Mouse (Mus musculus) forebrain, embryonic 16.5 days (tissue): ENCODE data around the gene Nln. TPM values are rescaled to one million over a fixed set of nuclear protein-coding genes. Genes with fewer than 3 reads are reported as not detected.

ENCODE experiments used
- ATAC-seq: fragments of 200-750 bp; cut with Nextera tagmentation; 2 replicates; pipeline ENCODE4 v1.8.0; 2017; ENCODE audit warnings: mild to moderate bottlenecking, moderate library complexity
- H3K27ac ChIP-seq: fragments of 300-500 bp; sonication (generic); 2 replicates; pipeline ENCODE4 v1.5.1; 2014; ENCODE audit warnings: low read length, control low read depth
- H3K27me3 ChIP-seq: fragments of 300-500 bp; sonication (generic); replicated peaks from 2 replicates; pipeline ENCODE4 v1.6.1; 2014; ENCODE audit warnings: low read length; ENCODE audit not compliant: control insufficient read depth, insufficient read depth
- H3K36me3 ChIP-seq: fragments of 300-500 bp; sonication (generic); 2 replicates; pipeline ENCODE4 v1.6.1; 2014; ENCODE audit not compliant: control insufficient read depth, insufficient read depth
- H3K4me1 ChIP-seq: fragments of 300-500 bp; sonication (generic); replicated peaks from 2 replicates; pipeline ENCODE4 v1.6.1; 2014; ENCODE audit warnings: low read length; ENCODE audit not compliant: control insufficient read depth, insufficient read depth
- H3K4me2 ChIP-seq: fragments of 300-500 bp; sonication (generic); 2 replicates; pipeline ENCODE4 v1.6.1; 2014; ENCODE audit warnings: mild to moderate bottlenecking, low read length, control low read depth
- H3K4me3 ChIP-seq: fragments of 300-500 bp; sonication (generic); replicated peaks from 2 replicates; pipeline ENCODE4 v1.5.1; 2014; ENCODE audit warnings: mild to moderate bottlenecking, low read length, control low read depth
- H3K9ac ChIP-seq: fragments of 300-500 bp; sonication (generic); replicated peaks from 2 replicates; pipeline ENCODE4 v1.6.1; 2014; ENCODE audit warnings: low read depth, low read length, control low read depth
- H3K9me3 ChIP-seq: fragments of 300-500 bp; sonication (generic); 2 replicates; pipeline ENCODE4 v1.6.1; 2016; ENCODE audit warnings: low read length; ENCODE audit not compliant: control insufficient read depth
- WGBS: fragments of 180-500 bp; shearing (Covaris S2); extraction: QIAGEN DNeasy Blood & Tissue Kit; methylation state at CpG from one replicate; pipeline ENCODE4 v1.1.7; 2014; 5-methylcytosine and 5-hydroxymethylcytosine counted together
- polyA plus RNA-seq: library from polyadenylated mRNA; unstranded; fragments of >200 nt; fragmentation: Nextera tagmentation; extraction: Ambion mirVana; gene quantifications from 2 replicates; pipeline ENCODE4 v1.2.1, GENCODE M21; 2015

Nln gene
- polyA plus RNA-seq, 1 experiment from 2014 or later, result 45.8 TPM

DNA sequence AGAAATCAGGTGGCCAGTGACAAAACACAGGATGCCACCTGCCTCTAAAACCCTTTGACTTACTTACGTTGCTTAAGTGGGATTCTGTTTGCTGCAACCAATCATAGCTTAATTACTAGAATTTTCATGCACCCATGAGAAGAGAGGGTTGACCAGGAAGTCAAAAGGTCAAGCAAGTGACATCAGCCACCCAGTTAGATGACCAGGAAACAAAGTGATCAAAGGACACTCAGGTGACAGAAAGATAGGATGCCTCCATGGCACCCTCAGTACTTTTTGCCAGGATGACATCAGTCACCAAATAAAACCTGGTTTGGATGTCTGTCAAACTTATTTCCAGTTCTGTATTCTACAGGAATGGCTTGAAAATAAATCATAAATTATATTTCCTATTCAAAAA lies 49.2 kb downstream of the Nln start:
- Histone ChIP-seq H3K9me3 (no peaks in the 10 kb centered on the region), H3K9ac (no peak overlapping the region), H3K4me1 (no peaks in the 10 kb centered on the region), H3K27me3 (no peaks in the 10 kb centered on the region), H3K36me3 (peaks cover 7% of the 10 kb centered on the region), H3K4me3 (no peak overlapping the region), H3K27ac (no peak overlapping the region), H3K4me2 (no peak overlapping the region)
- WGBS, result 88% methylated on average over 1 of the region's 1 CpGs
- ATAC-seq, result no peak

DNA sequence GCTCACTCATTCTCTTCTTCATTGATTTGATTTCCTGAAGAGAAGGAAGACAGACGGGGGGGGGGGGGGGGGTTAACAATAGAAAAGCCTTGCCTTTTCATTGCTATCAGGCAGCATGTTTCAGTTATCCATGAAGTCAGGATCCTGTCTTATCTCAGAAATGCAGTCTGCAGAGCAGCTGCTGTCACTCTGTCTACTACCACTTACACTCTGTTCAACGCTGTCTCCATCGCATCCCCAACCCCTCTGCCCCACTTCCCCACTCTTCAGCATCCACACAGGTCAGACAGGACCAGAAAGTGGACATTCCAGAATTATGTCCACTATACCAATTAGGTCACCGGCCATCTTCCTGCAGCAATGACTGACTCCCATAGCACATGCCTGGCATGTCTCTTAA lies 49.9 kb downstream of the Nln start:
- no peak for ATAC-seq
- H3K4me3 ChIP-seq, result no peak overlapping the region
- H3K9ac ChIP-seq, result no peak overlapping the region
- WGBS, result 86% methylated on average over 4 of the region's 4 CpGs
- H3K27me3 ChIP-seq, result no peaks in the 10 kb centered on the region
- no peaks in the 10 kb centered on the region for H3K9me3 ChIP-seq
- H3K36me3 ChIP-seq, result peaks cover 7% of the 10 kb centered on the region
- no peak overlapping the region for H3K27ac ChIP-seq
- H3K4me1 ChIP-seq, result no peaks in the 10 kb centered on the region
- H3K4me2 ChIP-seq, result no peak overlapping the region

GRCm38 (mm10) chr13:104058761-104059160 lies 50.7 kb downstream of the Nln start:
- no peaks in the 10 kb centered on the region for H3K9me3 ChIP-seq

GRCm38 (mm10) chr13:104052271-104052753 lies 57.1 kb downstream of the Nln start:
- no peak overlapping the region for H3K9ac ChIP-seq
- WGBS, result 90% methylated on average over 9 of the region's 9 CpGs
- H3K36me3 ChIP-seq, result peaks cover 6% of the 10 kb centered on the region
- H3K4me3 ChIP-seq, result no peak overlapping the region
- no peaks in the 10 kb centered on the region for H3K9me3 ChIP-seq
- H3K4me1 ChIP-seq, result no peaks in the 10 kb centered on the region
- H3K4me2 ChIP-seq, result no peak overlapping the region
- H3K27me3 ChIP-seq, result no peaks in the 10 kb centered on the region
- H3K27ac ChIP-seq, result no peak overlapping the region
- no peak for ATAC-seq

More at GRCm38 (mm10) chr13:104058761-104059160, 50.7 kb downstream of the Nln start:
- no peak overlapping the region for H3K4me3 ChIP-seq
- no peaks in the 10 kb centered on the region for H3K27me3 ChIP-seq
- no peak overlapping the region for H3K27ac ChIP-seq
- no peak overlapping the region for H3K9ac ChIP-seq
- H3K36me3 ChIP-seq, result peaks cover 6% of the 10 kb centered on the region
- H3K4me1 ChIP-seq, result no peaks in the 10 kb centered on the region
- no peak for ATAC-seq
- no peak overlapping the region for H3K4me2 ChIP-seq
- WGBS, result 85% methylated on average over 9 of the region's 9 CpGs

DNA sequence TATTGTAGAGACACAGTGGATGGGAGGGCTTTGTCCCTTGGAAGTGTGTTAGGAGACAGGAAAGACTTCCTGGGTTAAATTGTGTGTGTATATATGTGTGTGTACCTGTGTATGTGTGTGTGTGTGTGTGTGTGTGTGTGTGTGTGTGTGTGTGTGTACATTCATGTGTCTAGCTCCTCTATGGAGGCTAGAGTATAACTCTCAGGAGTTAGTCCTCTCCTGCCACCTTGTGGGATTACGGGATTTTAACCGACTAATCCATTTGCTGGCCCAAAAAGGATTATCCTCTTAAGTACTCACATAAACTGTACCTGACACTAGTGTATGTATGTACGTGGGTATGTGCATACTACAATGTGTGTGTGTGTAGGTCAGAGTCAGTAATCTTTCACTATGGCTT lies 60.6 kb downstream of the Nln start:
- Histone ChIP-seq H3K27ac (no peak overlapping the region), H3K27me3 (no peaks in the 10 kb centered on the region), H3K9me3 (no peaks in the 10 kb centered on the region), H3K4me2 (no peak overlapping the region), H3K9ac (no peak overlapping the region), H3K4me1 (no peaks in the 10 kb centered on the region), H3K36me3 (no peaks in the 10 kb centered on the region), H3K4me3 (no peak overlapping the region)
- 69% methylated on average over 3 of the region's 3 CpGs for WGBS
- ATAC-seq, result peak; percentile 66

DNA sequence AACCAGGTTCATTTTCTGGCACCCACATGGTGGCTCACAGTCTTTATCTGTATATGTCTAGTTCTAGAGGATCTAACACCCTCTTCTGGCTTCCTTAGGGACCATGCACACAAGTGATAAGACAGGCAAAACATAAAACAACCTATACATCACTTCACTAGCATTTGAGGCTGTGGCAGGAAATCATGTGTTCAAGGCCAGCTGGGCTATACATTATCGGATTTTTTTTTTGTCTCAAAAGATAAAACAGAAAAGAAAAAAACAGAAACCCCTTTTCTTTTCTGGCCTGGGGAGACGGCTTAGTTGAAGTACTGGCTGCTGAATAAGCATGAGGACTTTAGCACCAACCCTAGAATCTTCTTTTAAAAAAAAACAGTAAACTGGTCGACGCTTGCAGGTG lies 64.3 kb downstream of the Nln start:
- H3K4me1 ChIP-seq, result no peaks in the 10 kb centered on the region
- H3K9ac ChIP-seq, result no peak overlapping the region
- H3K4me2 ChIP-seq, result no peak overlapping the region
- H3K36me3 ChIP-seq, result no peaks in the 10 kb centered on the region
- 82% methylated on average over 4 of the region's 4 CpGs for WGBS
- ATAC-seq, result no peak
- no peak overlapping the region for H3K4me3 ChIP-seq
- H3K27me3 ChIP-seq, result no peaks in the 10 kb centered on the region
- no peak overlapping the region for H3K27ac ChIP-seq
- H3K9me3 ChIP-seq, result no peaks in the 10 kb centered on the region

DNA sequence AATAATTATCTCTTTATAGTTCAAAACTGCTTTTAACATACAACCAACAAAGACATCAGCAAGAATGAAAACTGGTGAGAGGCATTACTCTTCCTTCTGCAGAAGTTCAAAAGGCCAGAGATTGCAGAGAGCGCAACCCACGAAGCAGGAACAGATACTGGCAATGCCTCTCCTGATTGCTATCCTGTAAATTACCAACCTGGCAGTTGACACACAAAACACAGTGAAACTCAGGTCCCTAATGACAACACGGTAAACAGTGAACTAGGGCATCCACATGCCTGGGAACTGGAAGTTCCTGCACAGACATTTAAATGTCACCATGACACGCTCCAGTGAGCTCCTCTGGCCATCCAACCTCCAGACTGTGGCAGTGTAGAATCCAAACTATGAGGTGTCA lies 65.1 kb downstream of the Nln start:
- H3K4me1 ChIP-seq, result no peaks in the 10 kb centered on the region
- H3K36me3 ChIP-seq, result no peaks in the 10 kb centered on the region
- ATAC-seq, result no peak
- no peak overlapping the region for H3K4me2 ChIP-seq
- H3K9me3 ChIP-seq, result no peaks in the 10 kb centered on the region
- no peak overlapping the region for H3K4me3 ChIP-seq
- no peaks in the 10 kb centered on the region for H3K27me3 ChIP-seq
- no peak overlapping the region for H3K9ac ChIP-seq
- no peak overlapping the region for H3K27ac ChIP-seq
- WGBS, result 93% methylated on average over 4 of the region's 4 CpGs

DNA sequence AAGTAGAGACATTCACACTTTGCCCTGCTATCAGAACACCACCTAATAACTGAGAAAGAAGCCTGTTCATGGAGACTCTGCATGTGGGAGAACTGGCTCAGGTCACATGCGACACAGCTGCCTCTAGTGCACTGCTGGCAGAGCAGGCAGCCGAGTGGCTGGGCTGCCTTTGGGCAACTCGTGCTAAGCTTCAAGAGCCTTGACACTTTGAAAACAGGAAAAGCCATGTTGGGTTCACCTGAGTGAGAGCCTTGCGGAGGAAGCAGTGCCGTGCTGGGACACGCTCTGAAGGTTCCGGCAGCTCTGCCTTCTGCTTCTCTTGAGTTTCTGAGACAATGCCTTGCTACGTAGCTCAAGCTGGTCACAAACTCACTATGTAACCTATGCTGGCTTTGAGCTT lies 66.7 kb downstream of the Nln start:
- Histone ChIP-seq H3K27me3 (no peaks in the 10 kb centered on the region), H3K4me3 (no peak overlapping the region)

DNA sequence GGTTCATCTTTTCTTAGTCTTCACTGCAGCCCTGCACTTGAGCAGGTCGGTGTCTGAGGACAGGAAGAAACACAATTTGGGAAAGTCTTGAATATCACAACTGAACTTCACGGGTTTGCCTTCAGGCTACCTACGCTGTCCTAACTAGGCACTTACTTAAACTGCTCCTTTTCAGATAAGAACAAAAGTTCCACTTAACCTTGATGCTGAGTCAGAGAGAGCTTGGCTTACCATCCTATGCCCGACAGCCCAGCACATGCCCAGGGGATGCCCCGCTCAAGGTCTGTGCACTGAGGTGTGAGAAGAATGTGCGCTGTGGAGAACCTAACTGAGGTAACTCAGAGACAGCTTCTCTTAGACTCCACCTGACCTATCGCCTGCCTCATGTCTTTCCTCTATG lies 67.9 kb downstream of the Nln start:
- no peak overlapping the region for H3K4me2 ChIP-seq
- 94% methylated on average over 7 of the region's 7 CpGs for WGBS

More for the DNA sequence above, 66.7 kb downstream of the Nln start:
- Histone ChIP-seq H3K4me1 (peaks cover 14% of the 10 kb centered on the region), H3K27ac (no peak overlapping the region), H3K9ac (no peak overlapping the region), H3K36me3 (no peaks in the 10 kb centered on the region), H3K9me3 (no peaks in the 10 kb centered on the region), H3K4me2 (no peak overlapping the region)
- 87% methylated on average over 8 of the region's 8 CpGs for WGBS
- no peak for ATAC-seq

DNA sequence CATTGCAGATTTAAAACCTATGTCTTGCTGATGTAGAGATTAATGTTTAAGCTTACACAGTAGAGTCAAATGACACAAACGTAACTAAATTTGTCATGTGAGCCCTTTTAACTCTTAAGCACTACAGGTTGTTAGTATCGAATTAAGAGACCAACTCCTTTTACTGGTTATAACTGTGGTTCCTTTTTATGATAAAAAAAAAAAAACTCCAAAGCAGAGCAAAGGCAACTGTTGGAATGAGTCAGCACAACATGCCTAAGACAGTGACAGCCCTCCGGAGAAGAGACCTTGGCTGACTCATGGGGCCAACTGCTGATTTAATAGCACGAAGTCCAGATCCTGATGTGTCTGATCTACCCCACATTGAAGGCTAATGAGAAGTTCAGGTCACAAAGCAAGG lies 68.5 kb downstream of the Nln start:
- H3K9ac ChIP-seq, result no peak overlapping the region
- WGBS, result 86% methylated on average over 4 of the region's 4 CpGs
- ATAC-seq, result no peak

More for the DNA sequence above, 67.9 kb downstream of the Nln start:
- no peak overlapping the region for H3K4me3 ChIP-seq
- H3K27ac ChIP-seq, result no peak overlapping the region
- H3K9ac ChIP-seq, result no peak overlapping the region
- ATAC-seq, result no peak
- no peaks in the 10 kb centered on the region for H3K36me3 ChIP-seq
- H3K27me3 ChIP-seq, result no peaks in the 10 kb centered on the region
- peaks cover 24% of the 10 kb centered on the region for H3K4me1 ChIP-seq
- H3K9me3 ChIP-seq, result no peaks in the 10 kb centered on the region

More for the DNA sequence above, 68.5 kb downstream of the Nln start:
- peaks cover 28% of the 10 kb centered on the region for H3K4me1 ChIP-seq
- no peaks in the 10 kb centered on the region for H3K27me3 ChIP-seq
- no peaks in the 10 kb centered on the region for H3K9me3 ChIP-seq
- no peak overlapping the region for H3K4me3 ChIP-seq
- H3K36me3 ChIP-seq, result no peaks in the 10 kb centered on the region
- H3K4me2 ChIP-seq, result no peak overlapping the region
- H3K27ac ChIP-seq, result no peak overlapping the region
